Mouse (Mus musculus) midbrain, embryonic 15.5 days (tissue): Measurements from ENCODE around the gene Ttll11. TPM values are rescaled to one million over a fixed set of nuclear protein-coding genes. Genes with fewer than 3 reads are reported as not detected.

Experiments
- ATAC-seq: fragments of 200-750 bp; cut with Nextera tagmentation; replicated peaks from 2 replicates; pipeline ENCODE4 v1.8.0; 2017; ENCODE audit warnings: moderate TSS enrichment
- H3K27ac ChIP-seq: fragments of 300-500 bp; sonication (generic); 2 replicates; pipeline ENCODE4 v1.5.1; 2015; ENCODE audit warnings: mild to moderate bottlenecking, inconsistent platforms
- H3K27me3 ChIP-seq: fragments of 300-500 bp; sonication (generic); replicated peaks from 2 replicates; pipeline ENCODE4 v1.6.1; 2015; ENCODE audit warnings: inconsistent platforms
- H3K36me3 ChIP-seq: fragments of 300-500 bp; sonication (generic); replicated peaks from 2 replicates; pipeline ENCODE4 v1.6.1; 2015; ENCODE audit warnings: inconsistent platforms
- H3K4me1 ChIP-seq: fragments of 300-500 bp; sonication (generic); 2 replicates; pipeline ENCODE4 v1.6.1; 2015; ENCODE audit warnings: inconsistent platforms
- H3K4me2 ChIP-seq: fragments of 300-500 bp; sonication (generic); 2 replicates; pipeline ENCODE4 v1.6.1; 2015; ENCODE audit warnings: inconsistent platforms, mild to moderate bottlenecking, moderate library complexity
- H3K4me3 ChIP-seq: fragments of 300-500 bp; sonication (generic); 2 replicates; pipeline ENCODE4 v1.5.1; 2015; ENCODE audit warnings: mild to moderate bottlenecking, inconsistent platforms
- H3K9ac ChIP-seq: fragments of 300-500 bp; sonication (generic); 2 replicates; pipeline ENCODE4 v1.6.1; 2015; ENCODE audit warnings: mild to moderate bottlenecking, inconsistent platforms
- H3K9me3 ChIP-seq: fragments of 300-500 bp; sonication (generic); 2 replicates; pipeline ENCODE4 v1.6.1; 2016; ENCODE audit warnings: inconsistent platforms
- WGBS: fragments of 180-500 bp; shearing (Covaris S2); methylation state at CpG from one replicate; pipeline ENCODE4 v1.1.7; 2015; ENCODE audit warnings: mixed read lengths; 5-methylcytosine and 5-hydroxymethylcytosine counted together
- polyA plus RNA-seq: library from polyadenylated mRNA; unstranded; fragments of >200 nt; fragmentation: Nextera tagmentation; extraction: Ambion mirVana; gene quantifications from 2 replicates; pipeline ENCODE4 v1.2.1, GENCODE M21; 2015

Gene Ttll11
- polyA plus RNA-seq, 1 experiment from 2014 or later, result 5.4 TPM

- Histone ChIP-seq H3K27me3 (no peaks in the 10 kb centered on the region), H3K36me3 (no peaks in the 10 kb centered on the region), H3K9ac (no peak overlapping the region), H3K27ac (no peak overlapping the region), H3K4me2 (no peak overlapping the region), H3K4me3 (no peak overlapping the region), H3K9me3 (no peaks in the 10 kb centered on the region), H3K4me1 (no peaks in the 10 kb centered on the region)
- no peak for ATAC-seq
- WGBS, result 72% methylated on average over 2 of the region's 2 CpGs
Measured at GRCm38 (mm10) chr2:35889776-35890175, 89.9 kb downstream of the Ttll11 start.

DNA sequence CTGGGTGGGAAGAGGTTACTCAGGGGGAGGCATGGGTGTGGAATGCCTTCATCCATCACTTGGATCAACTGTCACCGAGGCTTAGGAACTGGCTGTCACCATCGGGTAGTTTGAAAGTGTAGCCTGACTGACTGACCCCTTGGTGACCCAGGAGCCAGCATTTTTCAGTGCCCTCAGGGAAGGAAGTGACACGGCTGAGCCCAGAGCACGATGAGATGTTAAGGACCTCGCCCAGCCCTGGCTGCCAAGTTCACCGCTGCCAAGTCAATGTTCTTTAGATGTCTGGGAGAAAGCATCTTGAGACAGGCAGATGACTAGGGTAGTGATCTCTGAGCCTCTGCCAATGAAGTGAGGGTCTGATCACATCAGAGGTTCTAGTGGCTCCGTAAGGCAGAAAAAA lies 95.4 kb downstream of the Ttll11 start:
- peaks cover 12% of the 10 kb centered on the region for H3K4me1 ChIP-seq
- H3K4me2 ChIP-seq, result no peak overlapping the region
- no peak overlapping the region for H3K9ac ChIP-seq
- 82% methylated on average over 7 of the region's 7 CpGs for WGBS
- H3K27me3 ChIP-seq, result no peaks in the 10 kb centered on the region
- no peak overlapping the region for H3K27ac ChIP-seq
- H3K4me3 ChIP-seq, result no peak overlapping the region
- H3K9me3 ChIP-seq, result no peaks in the 10 kb centered on the region
- H3K36me3 ChIP-seq, result no peaks in the 10 kb centered on the region
- ATAC-seq, result no peak

DNA sequence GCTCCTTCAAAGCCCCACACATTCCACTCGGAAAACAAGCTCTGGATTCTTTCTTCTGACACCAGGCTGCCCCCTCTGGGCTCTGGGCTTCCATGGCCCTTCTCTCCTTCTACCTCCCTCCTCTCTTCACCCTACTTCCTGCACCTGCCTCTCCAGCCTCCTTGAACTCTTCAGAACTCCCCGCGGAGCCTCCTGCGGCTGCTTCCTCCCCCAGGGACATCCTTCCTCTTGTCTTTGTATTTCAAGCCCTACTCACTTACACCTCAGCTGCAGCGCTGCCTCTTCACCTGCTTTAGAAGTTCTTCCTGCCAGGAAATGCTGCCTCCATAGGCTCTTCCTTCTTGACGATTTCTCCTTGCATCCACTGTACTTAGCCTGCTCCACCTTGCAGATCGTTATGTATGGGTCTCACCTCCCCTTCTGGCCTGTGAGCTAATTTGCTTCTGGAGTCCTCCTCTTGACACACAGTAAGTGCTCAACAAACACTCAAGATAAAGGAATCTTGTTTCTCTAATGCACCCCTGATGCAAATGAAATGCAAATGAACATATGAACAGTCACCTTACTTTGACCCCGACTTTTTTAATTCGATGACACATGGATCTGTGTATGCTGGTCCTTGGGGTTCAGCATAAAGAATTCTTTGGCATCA lies 97.3 kb downstream of the Ttll11 start:
- no peaks in the 10 kb centered on the region for H3K27me3 ChIP-seq
- no peaks in the 10 kb centered on the region for H3K9me3 ChIP-seq
- 59% methylated on average over 9 of the region's 9 CpGs for WGBS
- no peak for ATAC-seq
- no peak overlapping the region for H3K4me3 ChIP-seq
- no peak overlapping the region for H3K4me2 ChIP-seq
- H3K9ac ChIP-seq, result no peak overlapping the region
- H3K27ac ChIP-seq, result no peak overlapping the region
- H3K36me3 ChIP-seq, result no peaks in the 10 kb centered on the region
- peaks cover 12% of the 10 kb centered on the region for H3K4me1 ChIP-seq

- WGBS, result 90% methylated on average over 9 of the region's 9 CpGs
- no peak overlapping the region for H3K4me3 ChIP-seq
- no peaks in the 10 kb centered on the region for H3K27me3 ChIP-seq
- H3K36me3 ChIP-seq, result no peaks in the 10 kb centered on the region
- H3K9ac ChIP-seq, result no peak overlapping the region
- no peak overlapping the region for H3K27ac ChIP-seq
- ATAC-seq, result no peak
- H3K4me2 ChIP-seq, result no peak overlapping the region
- H3K4me1 ChIP-seq, result peaks cover 12% of the 10 kb centered on the region
- H3K9me3 ChIP-seq, result no peaks in the 10 kb centered on the region
Measured at GRCm38 (mm10) chr2:35881896-35882295, 97.8 kb downstream of the Ttll11 start.

GRCm38 (mm10) chr2:35880362-35880761 lies 99.4 kb downstream of the Ttll11 start:
- no peak overlapping the region for H3K4me3 ChIP-seq
- no peaks in the 10 kb centered on the region for H3K9me3 ChIP-seq
- H3K4me1 ChIP-seq, result peaks cover 12% of the 10 kb centered on the region
- no peak overlapping the region for H3K4me2 ChIP-seq
- H3K27me3 ChIP-seq, result no peaks in the 10 kb centered on the region
- H3K27ac ChIP-seq, result 0 out of 2 replicates have a peak overlapping the region, but pooled peaks have one; percentile 34
- H3K9ac ChIP-seq, result no peak overlapping the region
- 55% methylated on average over 7 of the region's 7 CpGs for WGBS
- ATAC-seq, result peak; percentile 57
- H3K36me3 ChIP-seq, result no peaks in the 10 kb centered on the region

DNA sequence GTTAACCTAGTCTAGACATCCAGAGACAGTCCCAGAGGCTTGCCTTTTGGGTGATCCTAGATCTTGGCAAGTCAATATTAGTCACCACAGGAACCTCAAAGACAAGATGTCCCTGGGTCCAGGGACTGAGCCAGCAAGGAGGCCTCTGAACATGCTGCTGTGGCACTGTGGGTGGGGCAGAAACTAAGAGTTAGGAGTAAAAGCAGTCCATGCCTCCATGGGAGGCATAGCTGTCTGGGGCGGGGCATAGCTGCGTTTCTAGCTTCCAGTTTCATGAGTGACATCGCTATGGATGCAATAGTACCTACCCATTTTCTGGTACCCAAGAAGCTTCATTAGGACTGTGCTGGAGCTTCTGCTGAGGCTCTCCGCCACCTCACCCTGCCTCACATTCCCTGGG lies 99.8 kb downstream of the Ttll11 start:
- WGBS, result 76% methylated on average over 4 of the region's 4 CpGs
- Histone ChIP-seq H3K4me3 (no peak overlapping the region), H3K9me3 (no peaks in the 10 kb centered on the region), H3K27me3 (no peaks in the 10 kb centered on the region), H3K36me3 (no peaks in the 10 kb centered on the region), H3K27ac (no peak overlapping the region), H3K4me1 (peaks cover 12% of the 10 kb centered on the region), H3K4me2 (no peak overlapping the region), H3K9ac (no peak overlapping the region)
- no peak; the same call in 1 of the 2 replicates for ATAC-seq

DNA sequence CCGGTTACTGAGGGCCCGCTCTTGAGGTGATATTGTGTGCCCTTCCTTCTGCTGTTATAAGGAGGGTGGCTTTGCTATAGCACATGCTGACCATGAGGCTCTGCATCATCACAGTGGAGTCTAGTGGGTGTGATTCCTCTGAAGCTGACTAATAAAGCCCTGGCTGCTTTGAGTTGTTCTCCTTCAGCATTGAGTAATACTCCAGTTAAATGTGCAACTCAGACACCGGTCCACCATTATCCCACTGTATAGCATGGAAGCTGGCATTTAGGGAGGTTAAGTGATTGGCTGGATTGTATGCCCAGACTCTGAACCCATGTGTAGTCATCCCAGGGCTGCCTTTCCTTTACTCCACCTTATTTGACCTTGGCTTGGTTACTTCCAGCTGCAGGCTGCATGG lies 101.2 kb downstream of the Ttll11 start:
- WGBS, result 98% methylated on average over 3 of the region's 3 CpGs
- Histone ChIP-seq H3K36me3 (no peaks in the 10 kb centered on the region), H3K27ac (no peak overlapping the region), H3K4me1 (peaks cover 12% of the 10 kb centered on the region), H3K9me3 (no peaks in the 10 kb centered on the region), H3K4me3 (no peak overlapping the region), H3K4me2 (no peak overlapping the region), H3K9ac (no peak overlapping the region), H3K27me3 (no peaks in the 10 kb centered on the region)
- ATAC-seq, result no peak

GRCm38 (mm10) chr2:35875572-35875971 lies 104.1 kb downstream of the Ttll11 start:
- Histone ChIP-seq H3K4me1 (peaks cover 21% of the 10 kb centered on the region), H3K4me2 (no peak overlapping the region), H3K9ac (no peak overlapping the region), H3K36me3 (no peaks in the 10 kb centered on the region), H3K27ac (no peak overlapping the region), H3K27me3 (no peaks in the 10 kb centered on the region), H3K9me3 (no peaks in the 10 kb centered on the region), H3K4me3 (no peak overlapping the region)
- ATAC-seq, result no peak
- WGBS, result 89% methylated on average over 7 of the region's 7 CpGs

GRCm38 (mm10) chr2:35874421-35874820 lies 105.3 kb downstream of the Ttll11 start:
- Histone ChIP-seq H3K4me3 (no peak overlapping the region), H3K27ac (no peak overlapping the region), H3K4me1 (peaks cover 13% of the 10 kb centered on the region), H3K9me3 (no peaks in the 10 kb centered on the region), H3K27me3 (no peaks in the 10 kb centered on the region), H3K36me3 (no peaks in the 10 kb centered on the region), H3K9ac (no peak overlapping the region), H3K4me2 (no peak overlapping the region)
- WGBS, result 90% methylated on average over 8 of the region's 8 CpGs
- no peak for ATAC-seq

DNA sequence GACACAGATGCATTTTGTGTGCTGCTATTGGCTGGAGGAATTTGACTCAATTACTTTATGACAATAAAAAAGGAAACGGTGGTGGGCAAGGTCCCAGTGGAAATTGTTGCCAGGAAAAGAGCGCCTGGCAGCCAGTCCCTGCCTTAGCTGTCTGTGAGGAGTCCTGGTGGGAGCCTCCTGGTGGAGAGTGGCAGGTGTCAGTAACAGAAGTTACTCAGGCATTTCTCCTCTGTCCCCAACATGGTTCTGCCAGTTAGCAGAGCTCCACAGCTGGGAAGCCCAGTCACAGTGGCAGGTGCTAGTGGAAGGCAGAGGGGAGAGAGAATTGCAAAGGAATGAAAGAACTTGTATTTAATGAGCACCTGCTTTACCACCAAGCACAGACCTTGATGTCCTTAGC lies 110.5 kb downstream of the Ttll11 start:
- 24% methylated on average over 2 of the region's 2 CpGs for WGBS
- Histone ChIP-seq H3K9me3 (no peaks in the 10 kb centered on the region), H3K27ac (no peak overlapping the region), H3K4me2 (no peak overlapping the region), H3K4me1 (peaks cover 22% of the 10 kb centered on the region), H3K27me3 (no peaks in the 10 kb centered on the region), H3K4me3 (no peak overlapping the region), H3K36me3 (no peaks in the 10 kb centered on the region), H3K9ac (no peak overlapping the region)
- peak; percentile 29; the same call in 1 of the 2 replicates for ATAC-seq

GRCm38 (mm10) chr2:35863284-35863683 lies 116.4 kb downstream of the Ttll11 start:
- Histone ChIP-seq H3K36me3 (no peaks in the 10 kb centered on the region), H3K4me3 (no peak overlapping the region), H3K4me1 (peaks cover 18% of the 10 kb centered on the region; the same call in 1 of the 2 replicates), H3K4me2 (no peak overlapping the region), H3K27ac (no peak overlapping the region), H3K27me3 (no peaks in the 10 kb centered on the region), H3K9me3 (no peaks in the 10 kb centered on the region), H3K9ac (no peak overlapping the region)
- ATAC-seq, result no peak
- 74% methylated on average over 4 of the region's 4 CpGs for WGBS

- Histone ChIP-seq H3K27ac (no peak overlapping the region), H3K27me3 (no peaks in the 10 kb centered on the region), H3K4me1 (peaks cover 19% of the 10 kb centered on the region; the same call in 1 of the 2 replicates), H3K4me3 (no peak overlapping the region), H3K9ac (no peak overlapping the region), H3K9me3 (no peaks in the 10 kb centered on the region), H3K36me3 (no peaks in the 10 kb centered on the region), H3K4me2 (no peak overlapping the region)
- no peak for ATAC-seq
- 82% methylated on average over 7 of the region's 7 CpGs for WGBS
Measured at GRCm38 (mm10) chr2:35861185-35861584, 118.5 kb downstream of the Ttll11 start.

GRCm38 (mm10) chr2:35860394-35860744 lies 119.3 kb downstream of the Ttll11 start:
- Histone ChIP-seq H3K27me3 (no peaks in the 10 kb centered on the region), H3K4me1 (peaks cover 19% of the 10 kb centered on the region; the same call in 1 of the 2 replicates), H3K36me3 (no peaks in the 10 kb centered on the region), H3K4me2 (no peak overlapping the region), H3K9me3 (no peaks in the 10 kb centered on the region), H3K27ac (peak overlapping the region; percentile 41), H3K9ac (no peak overlapping the region), H3K4me3 (no peak overlapping the region)
- peak; percentile 32; the same call in 1 of the 2 replicates for ATAC-seq
- 73% methylated on average over 10 of the region's 10 CpGs for WGBS
